Mouse (Mus musculus): ENCODE results near the gene Bad. TPM values are rescaled to one million over a fixed set of nuclear protein-coding genes. Genes with fewer than 3 reads are reported as not detected.

The Bad gene
- total RNA-seq, 2 experiments from 2014 or later: 46.2 to 47.1 TPM

DNA sequence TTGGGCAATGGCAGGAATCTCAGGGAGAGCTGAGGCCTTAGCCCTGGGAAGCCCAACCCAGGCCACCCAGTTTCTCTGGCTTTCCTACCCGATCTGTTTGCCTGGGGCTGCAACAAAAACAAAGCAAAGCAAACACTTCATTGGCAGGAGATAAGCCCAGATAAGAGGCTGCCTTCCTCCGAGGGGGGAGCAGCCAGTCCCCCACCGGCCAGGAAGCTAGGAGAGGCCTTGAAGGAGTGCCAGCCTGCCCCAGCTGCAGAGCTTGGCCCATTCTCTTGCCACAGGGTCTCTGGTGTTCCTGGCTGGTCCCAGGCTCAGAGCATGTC, 11.0 kb downstream of the Bad start:
- DNase-seq: no peak
- intact Hi-C loops (cut with DNase I): no loop called here

DNA sequence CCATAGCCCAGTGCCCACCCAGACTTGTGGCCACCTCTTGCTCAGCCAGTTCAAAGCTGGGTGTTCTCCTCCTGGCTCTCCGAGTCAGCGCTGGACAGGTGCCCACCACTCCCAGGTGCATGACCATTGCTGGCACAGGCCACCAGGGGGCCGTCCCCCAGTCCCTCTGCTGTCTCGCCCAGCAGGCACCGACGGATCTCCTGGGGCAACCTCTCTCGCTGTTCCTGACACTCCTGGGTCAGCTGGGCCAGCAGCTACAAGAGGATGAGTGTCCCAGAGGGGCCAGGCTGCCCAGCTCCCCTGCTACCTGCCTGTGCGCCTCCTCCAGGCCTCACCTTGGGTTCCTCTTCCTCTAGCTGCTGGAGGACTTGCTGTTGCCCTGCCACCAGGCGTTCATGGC, 12.4 kb downstream of the Bad start:
- no peak for DNase-seq
- intact Hi-C loops (cut with DNase I): no loop called here

GRCm38 (mm10) chr19:6955424-6955823, 13.8 kb downstream of the Bad start:
- intact Hi-C loops (cut with DNase I): no loop called here
- no peak for DNase-seq

DNA sequence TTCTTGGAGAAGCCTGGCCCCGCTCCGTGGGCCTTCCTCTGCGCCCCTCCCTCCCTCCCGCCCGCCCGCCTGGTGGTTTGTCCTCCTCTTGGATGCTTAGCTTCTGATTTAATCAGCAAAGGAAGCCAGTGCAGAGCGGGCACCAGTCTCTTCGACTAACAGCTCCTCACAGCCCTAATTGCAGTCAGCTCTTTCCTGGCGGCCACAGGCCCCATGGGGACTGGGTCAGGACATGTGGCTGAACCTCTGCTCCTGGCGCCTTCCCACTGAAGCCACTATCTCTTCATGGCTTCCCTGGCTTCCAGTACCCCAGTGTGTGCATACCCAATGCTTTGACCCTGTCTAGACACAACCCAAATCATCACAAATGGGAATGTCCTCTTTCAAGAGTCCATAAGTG, 14.8 kb downstream of the Bad start:
- DNase-seq: no peak
- intact Hi-C loops (cut with DNase I): no loop called here

- DNase-seq: no peak
These were observed 27.0 kb downstream of the Bad start for GRCm38 (mm10) chr19:6968491-6969271.

DNA sequence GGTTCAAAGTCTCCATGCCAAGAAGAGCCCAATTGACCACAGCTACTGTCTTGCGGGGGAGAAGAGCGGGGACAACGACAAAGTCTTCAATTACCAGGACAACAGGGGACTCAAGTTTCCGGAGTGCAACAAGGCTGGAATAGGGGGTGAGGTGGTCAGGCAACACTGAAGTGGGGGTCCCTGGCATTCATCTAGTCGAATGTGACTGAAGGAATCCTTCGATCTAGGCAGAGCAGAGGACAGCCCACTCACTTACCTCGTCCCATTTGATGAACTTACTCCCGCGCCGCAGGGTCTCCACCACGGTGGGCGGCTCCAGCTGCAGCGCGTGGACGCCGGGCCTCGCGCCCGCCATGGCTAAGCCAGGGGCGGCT, 27.6 kb downstream of the Bad start:
- intact Hi-C loops (cut with DNase I): no loop called here

More at GRCm38 (mm10) chr19:6968491-6969271, 27.0 kb downstream of the Bad start:
- intact Hi-C loops (cut with DNase I): no loop called here

DNA sequence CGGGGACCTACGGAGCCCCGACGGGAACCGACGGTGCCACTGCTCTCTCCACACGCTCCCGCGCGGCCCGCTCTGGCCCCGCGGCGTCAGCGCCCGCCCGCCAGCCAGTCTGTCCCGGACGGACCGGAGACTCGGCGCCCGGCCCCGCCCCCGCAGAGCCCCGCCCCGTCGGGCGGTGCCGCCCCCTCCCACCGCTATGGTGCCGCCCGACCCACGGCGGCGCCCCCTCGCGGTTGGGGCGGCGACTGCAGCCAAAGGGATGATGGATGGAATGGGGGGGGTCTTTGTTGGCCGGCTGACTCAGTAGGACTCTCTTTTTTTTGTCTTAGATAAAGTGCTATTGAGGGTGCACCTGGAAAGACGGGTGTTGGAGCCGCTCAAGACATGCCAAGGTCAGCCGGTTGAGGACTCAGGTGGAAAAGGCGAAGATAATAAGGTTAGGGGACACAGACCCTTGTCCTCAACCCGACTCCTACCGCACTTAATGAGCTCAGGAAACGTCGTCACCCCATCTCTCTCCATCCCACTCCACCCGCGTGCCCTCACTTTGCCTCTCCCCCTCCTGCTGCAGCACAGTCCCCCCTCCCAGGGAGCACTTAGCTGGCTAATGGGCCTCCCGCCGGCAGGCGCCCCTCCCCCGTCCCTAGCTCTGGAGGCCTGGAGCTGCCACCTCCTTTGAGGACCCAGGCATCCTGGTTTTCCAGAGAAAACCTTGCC, 28.2 kb downstream of the Bad start:
- intact Hi-C loops (cut with DNase I): no loop called here
- DNase-seq: peak; percentile 64

More for the DNA sequence above, 27.6 kb downstream of the Bad start:
- no peak for DNase-seq

- intact Hi-C loops (cut with DNase I): no loop called here
- DNase-seq: no peak
These were observed 28.9 kb downstream of the Bad start for GRCm38 (mm10) chr19:6970460-6971085.

DNA sequence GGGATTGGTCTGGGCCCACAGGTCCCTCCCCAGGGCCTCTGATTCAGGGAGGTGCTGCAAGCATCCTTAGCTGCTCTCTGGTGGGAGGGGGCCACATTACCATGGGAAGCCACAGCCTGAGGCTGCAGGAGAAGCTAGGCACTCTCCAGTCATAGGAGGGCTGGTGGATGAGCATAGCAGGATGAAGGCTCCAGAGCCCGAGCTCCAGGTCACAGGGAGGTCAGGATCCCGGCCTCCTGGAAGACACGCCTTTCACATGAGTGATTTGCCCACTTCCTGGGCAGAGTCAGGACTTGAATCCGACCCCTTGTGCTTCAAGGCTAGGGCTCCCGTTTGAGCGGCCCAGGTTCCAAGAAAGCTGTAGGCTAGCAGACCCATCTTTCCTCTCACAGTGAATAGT, 30.0 kb downstream of the Bad start:
- intact Hi-C loops (cut with DNase I): no loop called here
- no peak for DNase-seq

- no peak for DNase-seq
These were observed 30.7 kb downstream of the Bad start for GRCm38 (mm10) chr19:6972247-6972917.

DNA sequence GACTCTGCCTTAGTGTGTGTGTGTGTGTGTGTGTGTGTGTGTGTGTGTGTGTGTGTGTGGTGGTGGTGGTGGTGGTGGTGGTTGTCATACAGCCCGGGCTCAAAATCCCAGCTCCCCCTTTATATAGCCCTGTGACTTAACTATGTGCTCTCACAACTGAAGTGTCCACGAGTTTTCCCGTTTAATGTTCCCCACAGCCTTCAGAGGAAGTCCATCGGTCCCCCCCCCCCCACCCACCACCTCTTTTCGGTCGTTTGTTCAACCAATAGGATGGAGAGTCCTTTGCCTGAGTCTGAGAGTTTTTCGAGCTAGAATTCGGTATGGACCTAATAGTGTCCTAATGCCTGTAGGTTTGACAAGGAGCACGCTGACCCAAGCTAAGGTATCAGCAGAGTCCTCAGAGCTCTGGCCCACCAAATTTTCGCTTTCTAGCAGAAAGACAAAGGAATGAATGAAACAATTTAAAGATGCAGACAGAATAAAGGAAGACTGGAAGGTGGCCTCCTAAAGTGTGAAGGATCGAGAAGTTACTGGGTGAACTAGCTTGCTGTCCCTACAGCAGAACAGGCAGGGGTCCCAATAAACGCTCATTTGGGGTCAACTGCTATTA, 32.0 kb downstream of the Bad start:
- DNase-seq: no peak
- intact Hi-C loops (cut with DNase I): no loop called here

More at GRCm38 (mm10) chr19:6972247-6972917, 30.7 kb downstream of the Bad start:
- intact Hi-C loops (cut with DNase I): no loop called here

GRCm38 (mm10) chr19:6974211-6975205, 32.8 kb downstream of the Bad start, which contains the start of gene Ppp1r14b:
Ppp1r14b (plus strand) TSS chr19:6974968.
- intact Hi-C loops (cut with DNase I): no loop called here
- peak; percentile 94 for DNase-seq

DNA sequence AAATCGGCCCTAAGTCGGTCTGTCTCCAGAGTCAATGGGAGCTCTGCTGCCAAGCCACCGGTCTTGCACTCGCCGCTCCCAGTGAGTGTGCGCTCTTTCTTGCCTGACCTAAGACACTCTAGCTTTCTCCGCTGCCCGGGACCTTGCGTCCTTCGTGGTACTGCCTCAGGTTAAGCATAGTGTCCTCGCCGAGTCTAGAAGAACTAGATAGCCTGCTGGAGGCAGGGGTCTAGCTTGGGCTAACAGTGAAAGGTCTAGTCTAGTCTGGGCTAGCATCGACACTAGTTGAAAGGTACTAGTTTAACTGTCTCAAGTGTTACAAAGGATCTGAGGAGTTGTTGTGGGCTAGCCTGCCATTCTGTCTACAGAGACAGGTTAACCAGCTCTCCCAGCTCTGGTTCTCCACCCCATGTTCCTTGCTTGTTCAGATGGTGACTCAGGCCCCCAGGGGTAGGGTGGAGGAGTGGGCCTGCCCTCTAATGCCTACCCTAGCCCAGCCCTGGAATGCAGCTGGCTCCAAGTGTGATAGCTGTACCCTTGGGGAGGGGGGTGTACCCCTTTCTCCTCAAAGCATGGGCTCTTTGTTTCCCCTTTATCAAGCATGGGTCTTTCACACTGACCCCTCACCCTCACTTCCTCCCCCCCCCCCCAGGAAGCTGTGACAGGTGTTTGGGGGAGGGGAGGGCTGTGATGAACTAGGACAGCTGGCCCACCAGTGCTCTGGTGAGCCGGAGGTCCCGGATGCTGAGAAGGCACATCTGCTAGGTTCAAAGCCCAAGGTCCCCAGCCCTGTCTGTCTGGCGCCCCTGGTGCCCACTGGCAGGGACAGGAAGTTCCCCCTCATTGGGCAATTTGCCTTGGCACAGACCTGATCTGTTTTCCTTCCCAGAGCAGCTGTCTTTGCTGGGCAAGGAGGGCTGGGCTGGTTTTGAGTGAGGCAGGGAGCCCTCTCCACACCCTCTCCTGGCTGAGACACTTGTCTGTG, 34.2 kb downstream of the Bad start, which contains the start of gene Plcb3:
TSS of gene Plcb3 (minus strand) at position 934 of the 985 bp plus-strand sequence.
- peak; percentile 95 for DNase-seq
- intact Hi-C loops (cut with DNase I): no loop called here

DNA sequence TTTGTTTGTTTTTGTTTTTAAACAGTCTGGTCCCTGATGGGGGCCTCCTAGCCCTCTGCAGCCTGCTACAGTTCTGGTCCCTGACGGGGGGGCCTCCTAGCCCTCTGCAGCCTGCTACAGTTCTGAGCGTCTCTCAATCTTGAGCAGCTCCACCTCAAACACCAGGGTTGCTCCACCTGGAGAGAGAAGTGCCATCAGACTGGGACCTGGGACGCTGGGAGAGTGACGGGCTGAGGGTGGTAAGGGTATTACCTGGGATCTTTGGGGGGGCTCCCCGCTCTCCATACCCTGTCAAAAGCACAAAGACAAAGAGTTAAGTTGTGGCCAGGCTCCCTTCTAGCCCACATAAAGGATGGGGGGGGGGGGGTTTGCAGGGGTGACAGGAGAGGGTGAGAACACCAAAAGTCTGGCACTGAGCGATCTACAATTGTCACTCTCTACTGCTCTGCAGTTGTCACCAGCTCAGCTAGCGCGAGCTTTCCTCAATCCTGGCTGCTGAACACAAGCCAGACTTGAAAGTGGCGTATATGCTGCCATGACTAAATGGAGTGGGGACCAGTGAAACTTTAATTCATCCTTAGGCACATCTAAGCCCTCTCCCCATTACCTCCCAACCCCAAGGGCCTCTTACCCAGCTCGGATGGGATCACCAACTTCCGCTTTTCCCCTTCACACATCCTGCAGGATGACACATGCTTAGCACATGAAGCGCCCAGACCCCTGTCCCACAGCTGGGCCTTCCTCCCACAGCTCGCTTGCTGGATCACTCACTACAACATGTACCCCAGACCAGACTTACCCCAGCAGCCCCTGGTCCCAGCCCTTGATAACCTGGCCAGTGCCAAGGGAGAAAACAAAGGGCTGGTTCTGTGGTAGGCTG, 36.3 kb downstream of the Bad start:
- intact Hi-C loops (cut with DNase I): no loop called here
- DNase-seq: no peak

DNA sequence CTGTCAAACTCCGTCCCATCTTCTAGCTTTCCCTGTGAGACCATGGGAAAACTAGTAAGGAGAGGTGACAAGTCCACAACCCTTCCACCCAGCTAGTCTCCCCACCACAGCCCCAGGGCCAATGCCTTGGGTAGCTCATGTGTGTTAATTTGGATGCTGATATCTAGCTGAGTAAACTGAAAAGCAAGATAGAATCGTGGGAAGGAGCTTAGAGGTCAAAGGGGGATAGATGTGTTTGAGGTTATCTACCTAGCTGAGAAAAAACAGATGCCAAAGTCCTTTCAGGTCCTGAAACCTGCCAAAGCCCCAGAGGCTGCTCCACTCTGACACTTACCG, 36.9 kb downstream of the Bad start:
- DNase-seq: no peak
- intact Hi-C loops (cut with DNase I): no loop called here

DNA sequence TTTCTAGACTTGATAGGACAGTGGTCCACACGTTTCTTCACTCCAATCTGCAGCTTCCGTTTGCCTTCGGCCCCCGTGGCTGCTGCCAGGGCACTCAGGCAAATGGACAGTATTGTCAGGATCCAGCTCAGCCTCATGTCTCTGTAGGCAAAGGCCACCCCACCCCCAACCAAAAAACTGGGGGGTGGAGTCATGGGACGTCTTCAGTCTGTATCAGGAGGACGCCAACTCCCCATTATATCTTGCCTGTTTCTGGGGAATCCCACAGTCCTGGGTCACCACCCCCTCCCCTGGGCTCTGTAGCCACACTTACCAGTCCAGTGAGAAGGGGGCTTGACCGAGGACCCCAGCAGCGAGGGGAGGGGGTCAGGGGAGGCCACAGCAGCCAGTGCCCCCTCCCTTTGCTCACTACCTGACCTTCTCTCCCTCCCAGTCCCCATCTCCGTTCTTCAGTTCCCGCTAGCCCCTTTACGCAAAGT, 37.4 kb downstream of the Bad start:
- intact Hi-C loops (cut with DNase I): no loop called here
- peak; percentile 41 for DNase-seq

Measured in left cerebral cortex, postnatal 4 days (tissue).